Mouse (Mus musculus) C2C12 (cell line): ENCODE data around the gene Coq8a.

Source experiments
- CTCF ChIP-seq: IDR thresholded peaks from one replicate; pipeline ENCODE4 v1.5.1; 2011; ENCODE audit not compliant: control insufficient read depth, insufficient read depth, insufficient read length
- USF1 ChIP-seq: IDR thresholded peaks from one replicate; pipeline ENCODE4 v1.6.1; 2011; ENCODE audit warnings: low read depth, mild to moderate bottlenecking, control low read depth, moderate library complexity

GRCm38 (mm10) chr1:180148036-180148435 lies 51.4 kb downstream of the Coq8a start:
- TF ChIP-seq USF1 (no peak), CTCF (no peak)
